Mouse (Mus musculus) megakaryocyte, embryonic 14.5 days (primary cell): ENCODE measurements around the gene Oas1h.

Experiments used
- FLI1 ChIP-seq: IDR thresholded peaks from 2 replicates; pipeline ENCODE4 v1.6.1; 2012; ENCODE audit warnings: low read length, inconsistent platforms, mixed read lengths
- GATA1 ChIP-seq: IDR thresholded peaks from 3 replicates; pipeline ENCODE4 v1.6.1; 2012; ENCODE audit warnings: mixed read lengths, low read length, inconsistent platforms, borderline replicate concordance

GRCm38 (mm10) chr5:120890991-120891390 lies 29.8 kb downstream of the Oas1h start:
- TF ChIP-seq GATA1 (no peak), FLI1 (no peak)
